Mouse (Mus musculus) CH12.LX (cell line): ENCODE measurements around the gene Stat6. TPM values are rescaled to one million over a fixed set of nuclear protein-coding genes. Genes with fewer than 3 reads are reported as not detected.

Experiments used
- DNase-seq: peaks from one replicate; pipeline ENCODE4 v3.0.0-alpha.2; 2013; ENCODE audit errors: extremely low read depth
- H3K27ac ChIP-seq: 2 replicates; pipeline ENCODE4 v1.5.1; 2012; ENCODE audit warnings: low read depth, mild to moderate bottlenecking, control low read depth, moderate library complexity; ENCODE audit not compliant: insufficient read depth
- H3K27me3 ChIP-seq: replicated peaks from 2 replicates; pipeline ENCODE3; 2012; ENCODE audit warnings: inconsistent platforms
- H3K36me3 ChIP-seq, 2 experiments: replicated peaks in 1 of 2; 2 replicates each; pipeline versions ENCODE3 to v1.6.1; 2012; ENCODE audit warnings: inconsistent platforms in 1 of 2, low read length in 1 of 2, mild to moderate bottlenecking in 1 of 2, mixed read lengths in 1 of 2, moderate library complexity in 1 of 2; ENCODE audit not compliant: control insufficient read depth in 1 of 2, insufficient read depth in 1 of 2
- H3K4me1 ChIP-seq, 2 experiments: 2 replicates each; pipeline ENCODE4 v1.6.1; 2012; ENCODE audit warnings: inconsistent platforms in 1 of 2, moderate library complexity in 1 of 2; ENCODE audit not compliant: insufficient read depth in 2 of 2, control insufficient read depth in 1 of 2
- H3K4me2 ChIP-seq: 2 replicates; pipeline ENCODE4 v1.6.1; 2012; ENCODE audit warnings: low read depth, mild to moderate bottlenecking, control low read depth; ENCODE audit not compliant: poor library complexity, insufficient read depth, severe bottlenecking
- H3K4me3 ChIP-seq, 3 experiments: fragments of 150-350 bp in 1 of 3; sonication (generic) in 1 of 3; replicated peaks in 1 of 3; 2 replicates each; pipeline versions ENCODE3 to v1.5.1; 2011 to 2012; ENCODE audit warnings: low read depth in 2 of 3, low read length in 2 of 3, mild to moderate bottlenecking in 2 of 3, moderate library complexity in 2 of 3, control low read depth in 1 of 3, improper control_type of control experiment in 1 of 3, inconsistent platforms in 1 of 3, mixed read lengths in 1 of 3; ENCODE audit not compliant: poor library complexity in 1 of 3
- H3K79me2 ChIP-seq: replicated peaks from 2 replicates; pipeline ENCODE4 v1.6.1; 2012; ENCODE audit warnings: mild to moderate bottlenecking, moderate library complexity; ENCODE audit not compliant: control insufficient read depth, poor library complexity, insufficient read depth, severe bottlenecking; ENCODE audit errors: extremely low read depth
- H3K9ac ChIP-seq: 2 replicates; pipeline ENCODE4 v1.6.1; 2012; ENCODE audit warnings: low read depth, mild to moderate bottlenecking, control low read depth, moderate library complexity; ENCODE audit not compliant: insufficient read depth
- H3K9me3 ChIP-seq: replicated peaks from 2 replicates; pipeline ENCODE3; 2012; ENCODE audit warnings: low read length, inconsistent platforms, mixed read lengths
- BHLHE40 ChIP-seq: IDR thresholded peaks from 2 replicates; pipeline ENCODE4 v1.6.1; 2011; ENCODE audit warnings: mild to moderate bottlenecking, low read depth, low read length, improper control_type of control experiment
- CHD2 ChIP-seq: IDR thresholded peaks from 2 replicates; pipeline ENCODE4 v1.6.1; 2011; ENCODE audit warnings: low read length, improper control_type of control experiment
- ELF1 ChIP-seq: IDR thresholded peaks from 2 replicates; pipeline ENCODE4 v1.6.1; 2014; ENCODE audit warnings: low read depth, mild to moderate bottlenecking, inconsistent platforms, low read length, improper control_type of control experiment
- EP300 ChIP-seq: IDR thresholded peaks from 2 replicates; pipeline ENCODE4 v1.6.1; 2011; ENCODE audit warnings: low read length, improper control_type of control experiment
- ETS1 ChIP-seq: conservative IDR thresholded peaks from 2 replicates; pipeline ENCODE4 v1.6.1; 2012; ENCODE audit warnings: low read depth, mild to moderate bottlenecking, inconsistent platforms, low read length, improper control_type of control experiment, moderate library complexity
- GABPA ChIP-seq: IDR thresholded peaks from 2 replicates; pipeline ENCODE4 v1.6.1; 2012; ENCODE audit warnings: low read depth, low read length, improper control_type of control experiment, inconsistent platforms; ENCODE audit not compliant: insufficient replicate concordance
- MAFK ChIP-seq: IDR thresholded peaks from 2 replicates; pipeline ENCODE4 v1.6.1; 2011; ENCODE audit warnings: low read length, improper control_type of control experiment; ENCODE audit not compliant: insufficient replicate concordance
- MAX ChIP-seq: IDR thresholded peaks from 2 replicates; pipeline ENCODE4 v1.6.1; 2011; ENCODE audit warnings: low read length, improper control_type of control experiment
- MYC ChIP-seq: IDR thresholded peaks from 2 replicates; pipeline ENCODE4 v1.6.1; 2011; ENCODE audit warnings: low read depth, mild to moderate bottlenecking, improper control_type of control experiment, low read length
- NELFE ChIP-seq: IDR thresholded peaks from 2 replicates; pipeline ENCODE4 v1.6.1; 2011; ENCODE audit warnings: low read depth, low read length, improper control_type of control experiment
- POLR2AphosphoS2 ChIP-seq: IDR thresholded peaks from 2 replicates; pipeline ENCODE4 v1.6.1; 2011; ENCODE audit warnings: low read depth, low read length, improper control_type of control experiment
- RCOR1 ChIP-seq: conservative IDR thresholded peaks from 2 replicates; pipeline ENCODE4 v1.6.1; 2012; ENCODE audit warnings: low read depth, mild to moderate bottlenecking, inconsistent platforms, low read length, improper control_type of control experiment
- SIN3A ChIP-seq: IDR thresholded peaks from 2 replicates; pipeline ENCODE4 v1.6.1; 2012; ENCODE audit warnings: low read length, improper control_type of control experiment, inconsistent platforms
- TBP ChIP-seq: conservative IDR thresholded peaks from 2 replicates; pipeline ENCODE4 v1.6.1; 2011; ENCODE audit warnings: low read depth, low read length, improper control_type of control experiment
- UBTF ChIP-seq: IDR thresholded peaks from 2 replicates; pipeline ENCODE4 v1.6.1; 2012; ENCODE audit warnings: low read depth, mild to moderate bottlenecking, inconsistent platforms, low read length, improper control_type of control experiment, moderate library complexity
- dilution Hi-C: fragments of 300-500 bp; cut with MboI; formaldehyde crosslinking; loops from 2 replicates; pipeline ENCODE4 v1.14.3; 2020; ENCODE audit warnings: low sequenced_read_pairs; ENCODE audit not compliant: extremely low pct_unique_long_range_greater_than_20kb, extremely low pct_ligation_motif_present
- in situ Hi-C: fragments of 300-500 bp; cut with MboI; formaldehyde crosslinking; loops from 3 replicates; pipeline ENCODE4 v1.14.3; 2019; ENCODE audit warnings: low sequenced_read_pairs, low pct_ligation_motif_present, low pct_unique_long_range_greater_than_20kb, mixed read lengths
- polyA plus RNA-seq: library from polyadenylated mRNA; unstranded; fragments of >175 nt; gene quantifications from 2 replicates; pipeline ENCODE4 v1.2.1, GENCODE M21; 2012; ENCODE audit warnings: low read depth; ENCODE audit not compliant: insufficient read length
- total RNA-seq, 2 experiments: library from RNA; depleted of rRNA; stranded (reverse); fragments of 300-350 nt in 1 of 2; fragments of >200 nt in 1 of 2; gene quantifications; 2 replicates each; pipeline ENCODE4 v1.2.3; 2012 to 2014

Stat6 gene
- total and polyA plus RNA-seq, 3 experiments: 71.5 to 76.6 (median 72.1) TPM

DNA sequence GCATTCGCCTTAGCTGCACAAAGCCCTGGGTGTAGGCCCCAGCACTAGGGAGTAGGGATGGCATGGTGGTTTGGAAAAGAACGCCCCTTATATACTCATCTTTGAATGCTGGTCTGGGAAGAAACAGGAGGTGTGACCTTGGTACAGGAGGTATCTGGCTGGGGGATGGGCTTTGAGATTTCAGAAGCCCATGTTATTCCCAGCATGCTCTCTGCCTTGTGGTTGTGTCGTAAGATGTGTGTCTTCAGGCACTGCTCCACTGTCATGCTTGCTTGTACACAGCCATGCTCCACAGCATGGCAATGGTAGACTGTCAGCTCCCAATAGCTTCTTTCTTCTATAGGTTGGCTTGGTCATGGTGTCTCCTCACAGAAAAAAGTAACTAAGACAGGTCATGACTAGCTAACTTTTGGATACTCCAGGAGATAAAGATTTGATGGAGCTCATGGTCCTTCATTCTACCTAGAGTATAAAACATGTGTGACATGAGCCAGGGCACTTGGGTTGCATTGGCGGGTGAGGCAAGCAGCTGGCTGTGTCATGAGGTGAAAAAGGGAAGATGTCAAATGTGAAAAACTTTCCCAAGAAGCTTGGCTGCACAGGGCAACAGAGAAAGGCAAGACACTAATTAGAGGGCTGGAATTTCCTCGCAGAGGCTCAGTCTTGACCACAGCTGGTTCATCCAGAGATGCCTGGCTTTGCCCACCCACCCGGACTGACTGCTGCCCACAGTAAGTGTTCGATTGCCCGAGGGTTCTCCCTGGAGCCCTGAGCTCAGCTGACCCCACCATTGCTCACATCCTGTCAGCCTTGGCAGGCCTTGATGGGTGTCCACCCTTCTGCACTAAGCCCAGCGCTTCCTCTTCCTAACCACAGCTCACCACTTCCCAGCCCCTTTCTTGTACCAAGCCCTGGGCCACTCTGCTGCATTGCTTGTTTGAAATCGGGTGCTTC is 11.2 kb upstream of the Stat6 start:
- no peak for TF ChIP-seq GABPA
- no peak for TF ChIP-seq RCOR1
- TF ChIP-seq UBTF: no peak
- no peak for TF ChIP-seq EP300
- no peak for TF ChIP-seq POLR2AphosphoS2
- TF ChIP-seq CHD2: no peak
- TF ChIP-seq ELF1: no peak
- TF ChIP-seq MAFK: no peak
- no peak for TF ChIP-seq MYC
- no peak for TF ChIP-seq MAX
- no peak for TF ChIP-seq ETS1
- TF ChIP-seq TBP: no peak
- no peak for TF ChIP-seq BHLHE40
- TF ChIP-seq NELFE: no peak
- dilution Hi-C loops: no loop called here
- no peak for DNase-seq
- peaks cover 13 to 14% of the 10 kb centered on the region in 2 experiments for H3K4me1 ChIP-seq
- H3K79me2 ChIP-seq: no peaks in the 10 kb centered on the region
- no peaks in the 10 kb centered on the region for H3K27me3 ChIP-seq
- no peak overlapping the region for H3K4me2 ChIP-seq
- peaks cover 3% of the 10 kb centered on the region for H3K9me3 ChIP-seq
- in situ Hi-C loops: no loop called here
- no peak overlapping the region for H3K9ac ChIP-seq
- no peaks in the 10 kb centered on the region for H3K36me3 ChIP-seq
- H3K27ac ChIP-seq: no peak overlapping the region
- no peak overlapping the region for H3K4me3 ChIP-seq

GRCm38 (mm10) chr10:127632668-127633271 is 10.0 kb upstream of the Stat6 start:
- no peak overlapping the region for H3K4me3 ChIP-seq
- no peaks in the 10 kb centered on the region for H3K9me3 ChIP-seq
- no peaks in the 10 kb centered on the region for H3K79me2 ChIP-seq
- no peaks in the 10 kb centered on the region for H3K27me3 ChIP-seq
- peaks cover 13 to 14% of the 10 kb centered on the region in 2 experiments for H3K4me1 ChIP-seq
- H3K4me2 ChIP-seq: no peak overlapping the region
- in situ Hi-C loops (no loop called here), dilution Hi-C loops (no loop called here)
- no peak overlapping the region for H3K27ac ChIP-seq
- no peaks in the 10 kb centered on the region for H3K36me3 ChIP-seq
- DNase-seq: no peak
- TF ChIP-seq SIN3A (no peak), MYC (no peak), RCOR1 (no peak)
- no peak overlapping the region for H3K9ac ChIP-seq
